Mouse (Mus musculus) heart, adult 2 months (tissue): Measurements from ENCODE around the gene Pola1. TPM values are rescaled to one million over a fixed set of nuclear protein-coding genes. Genes with fewer than 3 reads are reported as not detected.

Source experiments
- DNase-seq, 2 experiments: peaks; one replicate each; pipeline ENCODE4 v3.0.0; 2021
- H3K27ac ChIP-seq: fragments of 200-600 bp; 2 replicates; pipeline ENCODE4 v1.8.1; 2022
- H3K27me3 ChIP-seq: fragments of 200-500 bp; 2 replicates; pipeline ENCODE4 v1.6.1; 2012; ENCODE audit warnings: mild to moderate bottlenecking, low read length, inconsistent platforms, mixed read lengths; ENCODE audit not compliant: control insufficient read depth, insufficient read depth
- H3K36me3 ChIP-seq: fragments of 200-500 bp; 2 replicates; pipeline ENCODE4 v1.6.1; 2012; ENCODE audit warnings: low read length, inconsistent platforms; ENCODE audit not compliant: control insufficient read depth, insufficient read depth
- H3K4me1 ChIP-seq: fragments of 200-500 bp; 2 replicates; pipeline ENCODE4 v1.6.1; 2011; ENCODE audit warnings: low read length; ENCODE audit not compliant: control insufficient read depth, insufficient read depth
- H3K4me3 ChIP-seq: fragments of 200-600 bp; 2 replicates; pipeline ENCODE4 v1.8.1; 2022
- H3K79me2 ChIP-seq: fragments of 200-500 bp; replicated peaks from 2 replicates; pipeline ENCODE4 v1.6.1; 2012; ENCODE audit warnings: mild to moderate bottlenecking, inconsistent platforms, low read length, moderate library complexity, mixed read lengths; ENCODE audit not compliant: control insufficient read depth, insufficient read depth
- H3K9ac ChIP-seq: fragments of 200-500 bp; 2 replicates; pipeline ENCODE4 v1.6.1; 2012; ENCODE audit warnings: low read depth, mild to moderate bottlenecking, control low read depth, inconsistent platforms, low read length, mixed read lengths
- CTCF ChIP-seq: fragments of 200-600 bp; IDR thresholded peaks from 2 replicates; pipeline ENCODE4 v1.8.1; 2022; ENCODE audit warnings: antibody characterized with exemption, mild to moderate bottlenecking, moderate library complexity
- EP300 ChIP-seq: fragments of 200-500 bp; IDR thresholded peaks from 2 replicates; pipeline ENCODE4 v1.6.1; 2011; ENCODE audit warnings: low read depth, low read length, control low read depth; ENCODE audit not compliant: insufficient read depth
- POLR2A ChIP-seq: fragments of 200-500 bp; IDR thresholded peaks from 2 replicates; pipeline ENCODE4 v1.6.1; 2011; ENCODE audit warnings: mild to moderate bottlenecking, low read depth, low read length, control low read depth; ENCODE audit not compliant: insufficient read depth
- WGBS: fragments of 180-500 bp; shearing (Covaris S2); methylation state at CpG from one replicate; pipeline ENCODE4 v1.1.7; 2018; 5-methylcytosine and 5-hydroxymethylcytosine counted together
- intact Hi-C: fragments of 180-260 bp; cut with DNase I; formaldehyde crosslinking; loops from one replicate; pipeline ENCODE4 v1.15.1; 2025
- polyA plus RNA-seq: library from polyadenylated mRNA; depleted of rRNA; stranded (reverse); fragments of >200 nt; gene quantifications from 2 replicates; pipeline ENCODE4 v1.2.3, GENCODE M21; 2012
- total RNA-seq, 2 experiments: library from RNA; stranded (reverse); gene quantifications; 2 replicates each; pipeline ENCODE4 v1.2.3; 2021

Gene Pola1
- total and polyA plus RNA-seq, 3 experiments = 0.43 to 6.0 (median 4.0) TPM

- Histone ChIP-seq H3K27me3 (no peaks in the 10 kb centered on the region), H3K36me3 (no peaks in the 10 kb centered on the region), H3K27ac (no peak overlapping the region), H3K79me2 (no peaks in the 10 kb centered on the region), H3K4me3 (no peak overlapping the region), H3K9ac (no peak overlapping the region), H3K4me1 (no peaks in the 10 kb centered on the region)
- TF ChIP-seq EP300 (no peak), POLR2A (no peak), CTCF (no peak)
- intact Hi-C loops = no loop called here
- DNase-seq = peak in 1 of 2 experiments; percentile 5
- 63% methylated on average over 2 of the region's 2 CpGs for WGBS
Observed at GRCm38 (mm10) chrX:93634861-93635375, 3.0 kb upstream of the Pola1 start.

GRCm38 (mm10) chrX:93630256-93630655 is 1.7 kb downstream of the Pola1 start:
- no peaks in the 10 kb centered on the region for H3K27me3 ChIP-seq
- H3K79me2 ChIP-seq = no peaks in the 10 kb centered on the region
- TF ChIP-seq CTCF (no peak), POLR2A (no peak), EP300 (no peak)
- intact Hi-C loops = no loop called here
- WGBS = 65% methylated on average over 1 of the region's 1 CpGs
- no peak overlapping the region for H3K27ac ChIP-seq
- DNase-seq = no peak
- H3K4me1 ChIP-seq = no peaks in the 10 kb centered on the region
- no peak overlapping the region for H3K9ac ChIP-seq
- H3K36me3 ChIP-seq = no peaks in the 10 kb centered on the region
- no peak overlapping the region for H3K4me3 ChIP-seq

GRCm38 (mm10) chrX:93602214-93602613 is 29.7 kb downstream of the Pola1 start:
- no peak overlapping the region for H3K9ac ChIP-seq
- H3K27me3 ChIP-seq = no peaks in the 10 kb centered on the region
- intact Hi-C loops = no loop called here
- H3K4me1 ChIP-seq = no peaks in the 10 kb centered on the region
- H3K4me3 ChIP-seq = no peak overlapping the region
- no peak overlapping the region for H3K27ac ChIP-seq
- no peak for TF ChIP-seq POLR2A
- H3K36me3 ChIP-seq = no peaks in the 10 kb centered on the region
- WGBS = 54% methylated on average over 1 of the region's 1 CpGs
- no peaks in the 10 kb centered on the region for H3K79me2 ChIP-seq
- DNase-seq = no peak

- 87% methylated on average over 4 of the region's 4 CpGs for WGBS
- Histone ChIP-seq H3K4me3 (no peak overlapping the region), H3K4me1 (no peaks in the 10 kb centered on the region), H3K27me3 (no peaks in the 10 kb centered on the region), H3K9ac (no peak overlapping the region), H3K79me2 (no peaks in the 10 kb centered on the region), H3K27ac (no peak overlapping the region), H3K36me3 (no peaks in the 10 kb centered on the region)
- no peak for DNase-seq
- TF ChIP-seq EP300 = no peak
- no peak for TF ChIP-seq POLR2A
- no peak for TF ChIP-seq CTCF
- intact Hi-C loops = no loop called here
Observed at GRCm38 (mm10) chrX:93594283-93594682, 37.7 kb downstream of the Pola1 start.

- DNase-seq = no peak
- Histone ChIP-seq H3K27me3 (no peaks in the 10 kb centered on the region), H3K9ac (no peak overlapping the region), H3K4me1 (no peaks in the 10 kb centered on the region), H3K4me3 (no peak overlapping the region), H3K79me2 (no peaks in the 10 kb centered on the region), H3K27ac (no peak overlapping the region), H3K36me3 (no peaks in the 10 kb centered on the region)
- WGBS = 85% methylated on average over 2 of the region's 2 CpGs
- TF ChIP-seq EP300 (no peak), CTCF (no peak), POLR2A (no peak)
- intact Hi-C loops = no loop called here
Observed at GRCm38 (mm10) chrX:93580931-93581330, 51.0 kb downstream of the Pola1 start.

GRCm38 (mm10) chrX:93557171-93557570 is 74.8 kb downstream of the Pola1 start:
- 48% methylated on average over 1 of the region's 1 CpGs for WGBS
- intact Hi-C loops = loop anchor here (1.0 kb wide), 1 partner anchor 488 kb away; no protein-coding TSS in a partner anchor
- H3K9ac ChIP-seq = no peak overlapping the region
- H3K4me1 ChIP-seq = no peaks in the 10 kb centered on the region
- no peak overlapping the region for H3K4me3 ChIP-seq
- H3K79me2 ChIP-seq = no peaks in the 10 kb centered on the region
- no peaks in the 10 kb centered on the region for H3K36me3 ChIP-seq
- no peak for TF ChIP-seq EP300
- TF ChIP-seq CTCF = peak; percentile 70
- no peak for TF ChIP-seq POLR2A
- DNase-seq = no peak
- H3K27ac ChIP-seq = no peak overlapping the region
- H3K27me3 ChIP-seq = no peaks in the 10 kb centered on the region

GRCm38 (mm10) chrX:93539779-93540178 is 92.2 kb downstream of the Pola1 start:
- Histone ChIP-seq H3K27ac (no peak overlapping the region), H3K4me3 (no peak overlapping the region), H3K27me3 (no peaks in the 10 kb centered on the region), H3K4me1 (no peaks in the 10 kb centered on the region), H3K79me2 (no peaks in the 10 kb centered on the region), H3K36me3 (no peaks in the 10 kb centered on the region), H3K9ac (no peak overlapping the region)
- intact Hi-C loops = no loop called here
- no peak for TF ChIP-seq CTCF
- no peak for TF ChIP-seq EP300
- TF ChIP-seq POLR2A = no peak
- WGBS = 86% methylated on average over 2 of the region's 2 CpGs
- no peak for DNase-seq
